Mouse (Mus musculus) CH12.LX (cell line): ENCODE data around the gene Gdf15.

ENCODE experiments used
- BHLHE40 ChIP-seq: IDR thresholded peaks from 2 replicates; pipeline ENCODE4 v1.6.1; 2011; ENCODE audit warnings: mild to moderate bottlenecking, low read depth, low read length, improper control_type of control experiment
- CTCF ChIP-seq, 2 experiments: IDR thresholded peaks in 1 of 2; conservative IDR thresholded peaks in 1 of 2; 2 replicates each; pipeline ENCODE4 v1.5.1; 2011 to 2012; ENCODE audit warnings: low read depth in 2 of 2, low read length in 2 of 2, improper control_type of control experiment in 1 of 2, inconsistent platforms in 1 of 2, mild to moderate bottlenecking in 1 of 2, moderate library complexity in 1 of 2
- E2F4 ChIP-seq: IDR thresholded peaks from 2 replicates; pipeline ENCODE4 v1.6.1; 2011; ENCODE audit warnings: low read depth, low read length, improper control_type of control experiment; ENCODE audit not compliant: insufficient replicate concordance
- EP300 ChIP-seq: IDR thresholded peaks from 2 replicates; pipeline ENCODE4 v1.6.1; 2011; ENCODE audit warnings: low read length, improper control_type of control experiment
- ETS1 ChIP-seq: conservative IDR thresholded peaks from 2 replicates; pipeline ENCODE4 v1.6.1; 2012; ENCODE audit warnings: low read depth, mild to moderate bottlenecking, inconsistent platforms, low read length, improper control_type of control experiment, moderate library complexity
- MAZ ChIP-seq: IDR thresholded peaks from 2 replicates; pipeline ENCODE4 v1.6.1; 2012; ENCODE audit warnings: low read depth, mild to moderate bottlenecking, inconsistent platforms, low read length, improper control_type of control experiment, moderate library complexity
- MEF2A ChIP-seq: IDR thresholded peaks from 2 replicates; pipeline ENCODE4 v1.6.1; 2014; ENCODE audit warnings: low read depth, mild to moderate bottlenecking, inconsistent platforms, low read length, improper control_type of control experiment, borderline replicate concordance
- MYC ChIP-seq: IDR thresholded peaks from 2 replicates; pipeline ENCODE4 v1.6.1; 2011; ENCODE audit warnings: low read depth, mild to moderate bottlenecking, improper control_type of control experiment, low read length
- NELFE ChIP-seq: IDR thresholded peaks from 2 replicates; pipeline ENCODE4 v1.6.1; 2011; ENCODE audit warnings: low read depth, low read length, improper control_type of control experiment
- POLR2A ChIP-seq: IDR thresholded peaks from 2 replicates; pipeline ENCODE4 v1.6.1; 2011; ENCODE audit warnings: low read depth, mild to moderate bottlenecking, improper control_type of control experiment, low read length
- RCOR1 ChIP-seq: conservative IDR thresholded peaks from 2 replicates; pipeline ENCODE4 v1.6.1; 2012; ENCODE audit warnings: low read depth, mild to moderate bottlenecking, inconsistent platforms, low read length, improper control_type of control experiment
- USF1 ChIP-seq: IDR thresholded peaks from 2 replicates; pipeline ENCODE4 v1.6.1; 2014; ENCODE audit warnings: low read depth, mild to moderate bottlenecking, inconsistent platforms, low read length, improper control_type of control experiment
- ZC3H11A ChIP-seq: IDR thresholded peaks from 2 replicates; pipeline ENCODE4 v1.6.1; 2012; ENCODE audit warnings: low read depth, mild to moderate bottlenecking, inconsistent platforms, low read length, improper control_type of control experiment
- ZMIZ1 ChIP-seq: IDR thresholded peaks from 2 replicates; pipeline ENCODE4 v1.6.1; 2012; ENCODE audit warnings: low read depth, mild to moderate bottlenecking, inconsistent platforms, low read length, improper control_type of control experiment

GRCm38 (mm10) chr8:70656193-70656790 lies 24.0 kb upstream of the Gdf15 start:
- TF ChIP-seq ZMIZ1 (no peak), POLR2A (no peak), ZC3H11A (no peak), ETS1 (no peak), NELFE (no peak), BHLHE40 (no peak), EP300 (no peak), USF1 (no peak), MYC (no peak), CTCF (conservative IDR thresholded peaks at IDR 0.05 in 1 of 2, IDR thresholded peaks at IDR 0.05 in 1 of 2; ENCODE audit: low read depth in 2 of 2, low read length in 2 of 2) (no peak), MAZ (no peak), E2F4 (no peak), MEF2A (no peak), RCOR1 (no peak)
